Mouse (Mus musculus) limb, embryonic 14.5 days (tissue): ENCODE results near the gene Arhgef17. TPM values are rescaled to one million over a fixed set of nuclear protein-coding genes. Genes with fewer than 3 reads are reported as not detected.

Source experiments
- ATAC-seq: fragments of 200-750 bp; cut with Nextera tagmentation; 2 replicates; pipeline ENCODE4 v1.8.0; 2017; ENCODE audit warnings: low read depth, moderate number of reproducible peaks, moderate TSS enrichment; ENCODE audit not compliant: low FRiP score
- DNase-seq: peaks from one replicate; pipeline ENCODE4 v3.0.0-alpha.2; 2015; ENCODE audit warnings: low spot score
- H3K27ac ChIP-seq: fragments of 300-500 bp; sonication (generic); replicated peaks from 2 replicates; pipeline ENCODE4 v1.5.1; 2014; ENCODE audit warnings: low read depth, mild to moderate bottlenecking, low read length, moderate library complexity, mixed read lengths
- H3K27me3 ChIP-seq: fragments of 300-500 bp; sonication (generic); 2 replicates; pipeline ENCODE4 v1.6.1; 2014; ENCODE audit warnings: low read length, mixed read lengths; ENCODE audit not compliant: control insufficient read depth, insufficient read depth
- H3K36me3 ChIP-seq: fragments of 300-500 bp; sonication (generic); 2 replicates; pipeline ENCODE4 v1.6.1; 2014; ENCODE audit warnings: mild to moderate bottlenecking, low read length, moderate library complexity, mixed read lengths; ENCODE audit not compliant: control insufficient read depth, insufficient read depth
- H3K4me1 ChIP-seq: fragments of 300-500 bp; sonication (generic); 2 replicates; pipeline ENCODE4 v1.6.1; 2014; ENCODE audit warnings: antibody characterized with exemption, low read length, mixed read lengths; ENCODE audit not compliant: control insufficient read depth, insufficient read depth
- H3K4me2 ChIP-seq: fragments of 300-500 bp; sonication (generic); replicated peaks from 2 replicates; pipeline ENCODE4 v1.6.1; 2014; ENCODE audit warnings: low read depth, mild to moderate bottlenecking, low read length, moderate library complexity; ENCODE audit not compliant: severe bottlenecking
- H3K4me3 ChIP-seq: fragments of 300-500 bp; sonication (generic); replicated peaks from 2 replicates; pipeline ENCODE4 v1.5.1; 2014; ENCODE audit warnings: low read length
- H3K9ac ChIP-seq: fragments of 300-500 bp; sonication (generic); 2 replicates; pipeline ENCODE4 v1.6.1; 2014; ENCODE audit warnings: mild to moderate bottlenecking, low read depth, low read length, moderate library complexity; ENCODE audit not compliant: severe bottlenecking
- H3K9me3 ChIP-seq: fragments of 300-500 bp; sonication (generic); 2 replicates; pipeline ENCODE4 v1.6.1; 2016; ENCODE audit warnings: low read length; ENCODE audit not compliant: control insufficient read depth
- POLR2A ChIP-seq: fragments of 200-500 bp; IDR thresholded peaks from 2 replicates; pipeline ENCODE4 v1.8.0; 2012; ENCODE audit warnings: inconsistent platforms, mild to moderate bottlenecking, moderate library complexity, borderline replicate concordance; ENCODE audit not compliant: insufficient read depth, insufficient read length; ENCODE audit errors: extremely low read depth
- WGBS: fragments of 180-500 bp; shearing (Covaris S2); extraction: QIAGEN DNeasy Blood & Tissue Kit; methylation state at CpG from one replicate; pipeline ENCODE4 v1.1.7; 2014; 5-methylcytosine and 5-hydroxymethylcytosine counted together
- polyA plus RNA-seq, 2 experiments: library from polyadenylated mRNA; depleted of rRNA in 1 of 2; stranded (reverse) in 1 of 2; unstranded in 1 of 2; fragments of >200 nt; fragmentation: Nextera tagmentation in 1 of 2; extraction: Ambion mirVana in 1 of 2; gene quantifications; 2 replicates each; pipeline versions ENCODE4 v1.2.1 to v1.2.3; 2012 to 2014

Arhgef17 gene
- polyA plus RNA-seq, 2 experiments, result 15.4 to 42.8 TPM

- Histone ChIP-seq H3K27me3 (no peaks in the 10 kb centered on the region), H3K4me3 (no peak overlapping the region), H3K36me3 (no peaks in the 10 kb centered on the region), H3K4me2 (no peak overlapping the region), H3K27ac (no peak overlapping the region), H3K4me1 (no peaks in the 10 kb centered on the region), H3K9ac (0 out of 2 replicates have a peak overlapping the region, but pooled peaks have one; percentile 12), H3K9me3 (no peaks in the 10 kb centered on the region)
- TF ChIP-seq POLR2A, result no peak
- 73% methylated on average over 6 of the region's 6 CpGs for WGBS
- DNase-seq (no peak), ATAC-seq (no peak)
Measured at GRCm38 (mm10) chr7:100964242-100964641, 32.3 kb upstream of the Arhgef17 start.

- no peak overlapping the region for H3K27ac ChIP-seq
- whole genome bisulfite sequencing, result 56% methylated on average over 8 of the region's 8 CpGs
Measured at GRCm38 (mm10) chr7:100963381-100963780, 31.5 kb upstream of the Arhgef17 start.

GRCm38 (mm10) chr7:100961146-100961545 lies 29.2 kb upstream of the Arhgef17 start:
- H3K4me3 ChIP-seq, result no peak overlapping the region
- WGBS, result 71% methylated on average over 7 of the region's 7 CpGs
- ATAC-seq, result no peak

More at GRCm38 (mm10) chr7:100963381-100963780, 31.5 kb upstream of the Arhgef17 start:
- Histone ChIP-seq H3K9ac (no peak overlapping the region), H3K9me3 (no peaks in the 10 kb centered on the region), H3K4me1 (no peaks in the 10 kb centered on the region), H3K4me2 (no peak overlapping the region), H3K36me3 (no peaks in the 10 kb centered on the region), H3K4me3 (no peak overlapping the region), H3K27me3 (no peaks in the 10 kb centered on the region)
- ATAC-seq (no peak), DNase-seq (peak; percentile 44)
- TF ChIP-seq POLR2A, result no peak

GRCm38 (mm10) chr7:100960462-100960861 lies 28.6 kb upstream of the Arhgef17 start:
- no peak overlapping the region for H3K4me2 ChIP-seq
- no peak overlapping the region for H3K9ac ChIP-seq
- TF ChIP-seq POLR2A, result no peak
- no peaks in the 10 kb centered on the region for H3K4me1 ChIP-seq
- no peaks in the 10 kb centered on the region for H3K9me3 ChIP-seq
- no peak overlapping the region for H3K27ac ChIP-seq
- ATAC-seq, result no peak
- H3K4me3 ChIP-seq, result no peak overlapping the region
- H3K27me3 ChIP-seq, result no peaks in the 10 kb centered on the region
- H3K36me3 ChIP-seq, result no peaks in the 10 kb centered on the region
- no peak for DNase-seq
- whole genome bisulfite sequencing, result 55% methylated on average over 2 of the region's 2 CpGs

More at GRCm38 (mm10) chr7:100961146-100961545, 29.2 kb upstream of the Arhgef17 start:
- H3K27ac ChIP-seq, result no peak overlapping the region
- no peaks in the 10 kb centered on the region for H3K9me3 ChIP-seq
- DNase-seq, result no peak
- H3K4me1 ChIP-seq, result no peaks in the 10 kb centered on the region
- no peak for TF ChIP-seq POLR2A
- no peaks in the 10 kb centered on the region for H3K36me3 ChIP-seq
- no peak overlapping the region for H3K9ac ChIP-seq
- H3K4me2 ChIP-seq, result no peak overlapping the region
- H3K27me3 ChIP-seq, result no peaks in the 10 kb centered on the region

- Histone ChIP-seq H3K4me3 (no peak overlapping the region), H3K4me1 (no peaks in the 10 kb centered on the region), H3K4me2 (no peak overlapping the region), H3K36me3 (no peaks in the 10 kb centered on the region), H3K9me3 (no peaks in the 10 kb centered on the region), H3K27me3 (no peaks in the 10 kb centered on the region), H3K9ac (no peak overlapping the region), H3K27ac (no peak overlapping the region)
- TF ChIP-seq POLR2A, result no peak
- no peak for DNase-seq
- 93% methylated on average over 2 of the region's 2 CpGs for WGBS
- ATAC-seq, result no peak
Measured at GRCm38 (mm10) chr7:100958426-100958825, 26.5 kb upstream of the Arhgef17 start.

- DNase-seq (no peak), ATAC-seq (no peak)
- 80% methylated on average over 7 of the region's 7 CpGs for WGBS
- Histone ChIP-seq H3K4me2 (no peak overlapping the region), H3K27me3 (no peaks in the 10 kb centered on the region), H3K9me3 (no peaks in the 10 kb centered on the region), H3K4me3 (no peak overlapping the region), H3K4me1 (no peaks in the 10 kb centered on the region), H3K36me3 (no peaks in the 10 kb centered on the region), H3K27ac (no peak overlapping the region), H3K9ac (no peak overlapping the region)
- TF ChIP-seq POLR2A, result no peak
Measured at GRCm38 (mm10) chr7:100952686-100953085, 20.8 kb upstream of the Arhgef17 start.
